Mouse (Mus musculus) gastrocnemius, adult 8-10 months (tissue): ENCODE measurements around the gene 9430007A20Rik. TPM values are rescaled to one million over a fixed set of nuclear protein-coding genes. Genes with fewer than 3 reads are reported as not detected.
"Not testable (repeated sequence)": the region's sequence is repeated elsewhere in the genome, so short reads cannot be mapped to it uniquely, and the experiment has no call there.

Experiments
- DNase-seq, 2 experiments: peaks; one replicate each; pipeline ENCODE4 v3.0.0; 2022; ENCODE audit warnings: low spot score in 2 of 2
- total RNA-seq, 4 experiments: library from RNA; stranded (reverse); gene quantifications; 2 replicates each; pipeline ENCODE4 v1.2.4; 2022

The 9430007A20Rik gene
- total RNA-seq: not detected

GRCm38 (mm10) chr4:144519522-144519921 is at the start of gene 9430007A20Rik:
Gene 9430007A20Rik, plus strand, starts transcription at chr4:144519822.
- DNase-seq: no peak

DNA sequence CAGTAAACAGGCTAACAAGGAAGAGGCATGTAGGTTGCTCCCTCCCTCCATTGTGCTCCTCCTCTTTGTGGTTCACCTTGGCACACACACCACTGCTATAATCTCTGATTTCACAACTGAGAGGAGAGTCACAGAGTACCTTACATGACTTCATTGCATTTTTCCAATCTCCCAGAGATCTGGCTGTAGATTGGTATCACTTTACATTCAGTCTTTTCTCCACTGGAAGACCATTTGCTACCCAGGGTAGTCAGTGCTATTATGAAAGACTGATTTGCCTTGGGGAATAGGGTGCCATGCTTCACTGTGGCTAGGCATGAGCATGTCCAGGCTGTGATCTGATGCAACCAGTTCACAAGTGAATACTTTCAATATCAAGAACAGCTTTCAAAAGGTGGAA is 26.3 kb upstream of the 9430007A20Rik start:
- no peak for DNase-seq

DNA sequence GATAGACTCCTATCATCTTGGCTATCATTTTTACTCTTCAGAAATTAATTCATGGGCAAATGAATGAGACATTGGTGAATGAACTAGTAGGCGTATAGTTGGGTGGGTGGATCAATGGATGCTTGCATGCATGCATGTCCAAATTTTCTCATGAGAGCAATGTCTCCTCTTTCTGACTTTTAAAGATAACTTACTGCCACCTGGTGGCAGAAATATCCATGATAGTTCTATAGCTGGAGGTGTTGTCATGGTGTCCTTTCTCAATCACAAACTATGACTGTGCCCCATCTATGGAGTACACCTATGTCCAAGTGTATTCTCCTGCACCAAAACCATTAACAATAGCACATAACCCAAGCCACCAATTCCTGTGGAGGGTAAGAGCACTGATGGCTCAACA is 13.1 kb upstream of the 9430007A20Rik start:
- no peak for DNase-seq

DNA sequence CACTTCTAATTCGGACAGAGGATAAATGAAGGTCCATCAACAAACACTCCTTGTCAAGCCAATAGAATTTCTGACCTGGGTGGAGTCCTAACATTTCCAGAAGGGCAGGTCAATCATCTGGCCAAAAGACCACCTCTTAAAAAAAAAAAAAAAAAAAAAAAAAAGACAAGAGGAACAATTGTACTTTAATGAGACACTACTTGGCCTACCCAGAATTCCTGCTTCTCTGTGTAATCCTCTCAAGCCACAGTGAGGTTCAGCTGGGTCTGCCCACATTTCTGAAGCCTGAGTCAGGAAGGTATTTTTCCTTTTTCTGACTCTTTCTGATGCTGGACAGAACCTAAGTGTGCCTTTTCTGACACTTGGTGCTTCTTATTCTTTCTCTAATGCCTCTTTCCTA is 25.1 kb downstream of the 9430007A20Rik start:
- no peak for DNase-seq

DNA sequence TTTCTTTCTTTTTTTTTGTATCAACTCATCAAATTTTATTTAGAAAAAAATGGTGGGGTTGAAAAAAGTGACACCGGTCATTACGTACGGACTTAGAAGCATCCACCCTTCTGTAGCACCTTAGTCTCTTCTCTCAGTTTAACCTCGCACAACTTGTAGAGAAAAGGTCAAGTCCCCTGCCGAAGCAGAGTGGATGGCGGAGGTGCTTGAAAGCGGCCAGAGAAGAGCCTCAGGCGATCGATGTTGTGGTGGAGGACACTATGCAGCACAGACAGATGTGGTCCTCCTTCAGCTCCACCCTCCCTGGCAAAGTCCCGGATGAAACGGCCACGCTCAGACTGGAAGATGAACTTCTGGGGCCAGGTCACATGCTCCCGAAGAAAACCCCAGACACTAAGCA is 25.7 kb downstream of the 9430007A20Rik start:
- DNase-seq: not testable (repeated sequence)

- DNase-seq: no peak
Measured at GRCm38 (mm10) chr4:144551156-144551555, 31.5 kb downstream of the 9430007A20Rik start.

DNA sequence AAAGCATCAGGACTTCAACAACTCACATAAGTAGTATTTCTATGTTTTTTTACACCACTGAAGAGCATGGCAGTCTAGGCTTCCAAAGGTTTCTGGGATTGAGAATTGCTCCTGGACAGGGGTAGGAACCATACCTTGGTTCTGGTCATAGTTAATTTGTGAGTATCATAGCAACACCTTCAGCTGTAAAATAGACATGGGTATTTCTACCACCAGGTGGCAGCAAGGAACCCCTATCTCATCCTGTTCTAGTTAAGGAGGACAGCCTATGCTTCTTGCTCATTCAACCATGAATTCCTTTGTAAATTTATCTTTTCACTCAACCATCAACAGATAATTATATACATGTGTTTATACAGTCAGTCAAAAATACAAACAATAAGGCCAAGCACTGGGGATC is 40.2 kb downstream of the 9430007A20Rik start:
- DNase-seq: no peak

DNA sequence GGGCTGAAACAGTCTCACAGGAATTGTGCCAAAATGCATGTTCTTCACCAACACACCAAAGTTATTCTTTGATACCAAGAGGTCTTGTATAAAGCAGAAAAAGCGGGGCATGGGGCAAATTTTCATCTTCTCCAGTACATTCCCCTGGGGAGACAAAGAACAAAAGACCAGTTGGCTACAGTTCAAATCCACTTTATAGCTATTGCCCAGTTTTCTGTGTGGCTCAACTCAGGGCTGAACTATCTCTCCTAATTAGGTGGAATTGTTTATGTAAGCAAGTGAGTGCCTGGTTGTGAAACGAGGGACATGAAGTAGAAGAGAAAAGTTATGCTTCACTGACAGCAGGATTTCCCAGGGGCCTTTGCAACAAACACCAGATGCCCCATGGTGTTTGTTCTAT is 41.6 kb downstream of the 9430007A20Rik start:
- no peak for DNase-seq

DNA sequence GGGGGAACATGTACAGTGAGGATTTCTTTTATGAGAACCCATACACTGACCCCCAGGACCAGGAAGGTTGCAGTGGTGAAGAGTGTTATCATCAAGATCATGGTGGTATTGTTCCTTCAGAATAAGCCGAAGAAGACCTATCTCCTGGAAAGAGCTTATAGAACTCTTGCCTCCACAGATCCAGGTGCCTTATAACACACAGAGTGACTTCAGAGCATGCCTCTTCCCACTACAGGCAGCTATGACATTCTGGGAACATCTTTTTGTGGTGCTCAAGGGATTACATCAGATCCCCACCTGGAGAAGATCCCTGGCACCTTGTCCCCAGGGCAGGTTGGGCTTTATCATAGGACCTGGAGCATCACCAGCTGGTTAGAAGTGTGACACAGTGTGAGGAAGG is 45.4 kb downstream of the 9430007A20Rik start, which contains the start of gene Gm13124:
Gene Gm13124, minus strand, starts transcription at position 101 of the 400 bp plus-strand sequence.
- no peak for DNase-seq

DNA sequence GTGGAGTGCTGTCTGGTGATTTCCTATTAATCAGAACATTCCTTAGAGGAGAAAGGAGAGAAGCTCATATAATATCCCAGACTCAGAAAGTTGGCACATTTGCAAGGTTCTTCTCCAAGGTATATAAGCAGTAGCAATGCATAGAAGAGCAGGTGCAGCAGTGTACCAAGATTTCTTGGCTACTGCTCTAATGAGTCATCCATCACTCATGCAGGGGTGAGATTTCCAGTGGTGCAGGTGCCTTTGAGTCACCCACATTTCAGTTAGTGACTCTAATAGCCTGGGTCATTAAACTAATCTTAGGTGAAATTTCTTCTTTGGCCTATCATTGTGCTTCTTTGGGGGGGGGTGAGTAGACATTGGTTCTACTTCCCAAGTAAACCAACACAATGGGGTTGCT is 48.1 kb downstream of the 9430007A20Rik start:
- DNase-seq: no peak

Other genes with a start within 250 kb of the 9430007A20Rik start
- not detected for gene Pramel5, start 239.3 kb upstream of the 9430007A20Rik start, total RNA-seq
- gene Gm13128, start 189.6 kb upstream of the 9430007A20Rik start, total RNA-seq: not detected
- not detected for gene Gm13119, start 161.9 kb upstream of the 9430007A20Rik start, total RNA-seq
- not detected for gene Pramef20, start 141.9 kb upstream of the 9430007A20Rik start, total RNA-seq
- not detected for gene Pramef12, start 111.4 kb upstream of the 9430007A20Rik start, total RNA-seq
- not detected for gene 1700012P22Rik, start 81.0 kb upstream of the 9430007A20Rik start, total RNA-seq
- not detected for gene Gm9944, start 66.5 kb upstream of the 9430007A20Rik start, total RNA-seq
- not detected for gene Aadacl3, start 56.1 kb upstream of the 9430007A20Rik start, total RNA-seq
- gene Gm13124, start 45.3 kb downstream of the 9430007A20Rik start, total RNA-seq: not detected
- not detected for gene Aadacl4, start 93.9 kb downstream of the 9430007A20Rik start, total RNA-seq
- gene Gm436, start 166.5 kb downstream of the 9430007A20Rik start, total RNA-seq: not detected
- gene Gm13178, start 201.6 kb downstream of the 9430007A20Rik start, total RNA-seq: not detected